Mouse (Mus musculus) cerebellum, postnatal 36 days (tissue): Measurements from ENCODE around the gene Zfp704.
"Not testable (repeated sequence)": the region's sequence is repeated elsewhere in the genome, so short reads cannot be mapped to it uniquely, and the experiment has no call there.

ENCODE experiments used
- DNase-seq, 2 experiments: peaks; one replicate each; pipeline ENCODE4 v3.0.0; 2021 to 2022; ENCODE audit warnings: mixed read lengths in 2 of 2

Zfp704 gene

GRCm38 (mm10) chr3:9594457-9594856 lies 15.4 kb downstream of the Zfp704 start:
- no peak for DNase-seq

DNA sequence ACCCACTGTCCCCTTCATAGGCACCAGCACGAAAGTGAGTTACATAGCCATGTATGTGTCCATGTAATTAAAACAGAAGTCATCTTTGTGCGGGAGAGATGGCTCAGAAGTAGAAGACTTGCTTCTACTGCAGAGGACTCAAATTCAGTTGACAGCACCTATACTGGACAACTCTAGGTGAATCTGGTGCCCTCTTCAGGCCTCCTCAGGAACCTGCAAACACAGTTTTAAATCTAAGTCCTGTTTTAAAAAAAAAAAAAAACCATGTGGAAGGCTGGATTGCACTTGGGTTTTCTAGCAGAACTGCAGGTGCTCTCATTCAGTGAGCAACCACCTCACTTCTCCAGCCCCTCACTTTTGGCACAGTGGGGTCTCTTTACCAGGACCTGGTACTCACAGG lies 16.1 kb downstream of the Zfp704 start:
- DNase-seq = peak; percentile 47 to 48

DNA sequence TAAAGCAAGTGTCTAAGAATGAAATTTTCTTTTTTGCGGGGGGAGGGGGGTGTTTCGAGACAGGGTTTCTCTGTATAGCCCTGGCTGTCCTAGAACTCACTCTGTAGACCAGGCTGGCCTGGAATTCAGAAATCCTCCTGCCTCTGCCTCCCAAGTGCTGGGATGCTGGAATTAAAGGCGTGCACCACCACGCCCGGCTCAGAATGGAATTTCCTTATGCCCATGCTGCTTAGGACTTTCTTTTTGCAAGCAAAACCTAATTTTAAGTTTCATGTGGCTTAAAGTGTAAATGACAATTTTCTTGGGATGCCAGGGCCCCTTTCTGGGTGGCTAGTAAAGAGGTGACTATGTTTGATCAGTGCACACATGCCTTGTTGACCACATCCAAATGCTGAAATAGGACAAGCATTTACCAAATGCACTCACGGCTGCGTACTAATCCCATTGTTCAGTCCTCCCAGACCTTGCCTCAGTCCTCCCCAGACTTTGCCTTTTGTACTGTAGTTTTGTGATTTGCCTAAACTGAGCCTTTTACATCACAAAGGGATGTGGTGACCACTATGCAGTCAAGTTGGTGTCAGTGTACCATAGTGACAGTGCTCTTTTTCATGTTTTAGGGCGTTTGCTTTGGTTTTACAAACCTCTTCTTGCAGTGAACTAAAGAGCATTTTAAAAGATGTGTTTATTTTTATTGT lies 18.3 kb downstream of the Zfp704 start:
- DNase-seq = no peak

GRCm38 (mm10) chr3:9588635-9589034 lies 21.2 kb downstream of the Zfp704 start:
- no peak for DNase-seq

GRCm38 (mm10) chr3:9587304-9587703 lies 22.6 kb downstream of the Zfp704 start:
- DNase-seq = no peak

- no peak for DNase-seq
These were observed 26.4 kb downstream of the Zfp704 start for GRCm38 (mm10) chr3:9583516-9583915.

- no peak for DNase-seq
These were observed 28.7 kb downstream of the Zfp704 start for GRCm38 (mm10) chr3:9580952-9581798.

- DNase-seq = no peak
These were observed 29.8 kb downstream of the Zfp704 start for GRCm38 (mm10) chr3:9580102-9580501.

DNA sequence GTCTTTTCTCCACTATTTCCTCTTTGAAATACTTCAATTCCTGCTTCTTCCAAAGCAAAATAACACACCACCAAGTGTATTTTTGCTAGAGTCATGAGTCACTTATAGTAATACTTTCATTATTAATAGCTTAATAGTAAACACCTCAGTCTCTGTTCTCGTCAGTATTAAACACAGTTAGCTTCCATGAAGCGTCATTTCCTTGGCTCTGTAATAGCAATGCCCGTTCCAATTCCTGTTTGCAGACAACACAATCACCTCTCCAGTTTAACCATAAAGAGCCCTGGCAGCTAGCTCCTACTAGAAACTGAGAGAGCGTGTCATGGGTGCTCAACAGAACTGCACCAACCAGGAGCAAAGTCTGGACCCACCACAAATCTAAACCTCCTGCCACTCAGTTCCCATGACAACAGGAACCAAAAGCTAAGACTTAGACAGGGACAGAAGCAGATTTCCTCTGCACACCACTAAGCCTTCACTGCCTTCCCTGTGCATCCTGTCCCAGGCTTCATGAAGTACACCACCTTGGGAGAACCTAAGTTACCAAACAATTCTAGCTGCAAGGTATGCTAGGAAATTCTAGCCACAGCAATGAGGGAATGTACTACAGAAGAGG lies 30.7 kb downstream of the Zfp704 start:
- DNase-seq = no peak

DNA sequence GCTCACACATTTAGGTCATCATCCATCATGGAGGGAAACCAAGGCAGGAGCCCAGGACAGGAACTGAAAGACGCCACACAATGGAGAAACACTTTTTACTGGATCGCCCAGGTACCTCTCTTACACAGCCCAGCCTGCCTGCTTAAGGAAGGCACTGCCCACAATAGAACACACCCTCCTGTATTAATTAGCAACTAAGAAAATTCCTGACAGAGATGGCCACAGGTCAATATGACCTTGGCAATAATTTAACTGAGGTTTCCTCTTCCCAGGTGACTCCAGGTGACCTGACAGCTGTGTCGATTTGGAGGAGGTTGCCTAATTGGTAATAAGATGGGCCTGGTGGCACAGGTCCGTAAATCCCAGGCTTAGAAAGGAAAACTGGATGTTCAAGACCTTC lies 33.0 kb downstream of the Zfp704 start:
- no peak for DNase-seq

GRCm38 (mm10) chr3:9574305-9574704 lies 35.6 kb downstream of the Zfp704 start:
- DNase-seq = no peak

- no peak for DNase-seq
These were observed 36.3 kb downstream of the Zfp704 start for GRCm38 (mm10) chr3:9573581-9573980.

DNA sequence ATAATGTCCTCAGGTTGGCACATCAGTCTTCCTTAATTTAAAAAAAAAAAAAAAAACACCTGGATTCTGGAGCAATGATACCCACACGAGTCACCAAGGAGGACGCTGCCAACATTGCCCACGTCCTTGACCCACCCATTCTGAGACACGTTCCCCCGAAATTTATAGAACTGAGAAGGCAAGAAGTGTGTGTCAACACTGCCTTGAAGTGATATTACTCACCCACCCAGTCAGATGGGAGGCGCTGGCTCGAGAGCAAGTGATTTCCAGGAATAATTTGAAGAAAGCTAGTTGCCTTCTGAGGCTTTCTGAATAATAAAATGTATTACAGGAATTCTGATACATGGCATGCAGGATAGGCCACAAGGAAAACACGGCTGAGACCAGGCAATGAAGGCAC lies 37.6 kb downstream of the Zfp704 start:
- no peak for DNase-seq

DNA sequence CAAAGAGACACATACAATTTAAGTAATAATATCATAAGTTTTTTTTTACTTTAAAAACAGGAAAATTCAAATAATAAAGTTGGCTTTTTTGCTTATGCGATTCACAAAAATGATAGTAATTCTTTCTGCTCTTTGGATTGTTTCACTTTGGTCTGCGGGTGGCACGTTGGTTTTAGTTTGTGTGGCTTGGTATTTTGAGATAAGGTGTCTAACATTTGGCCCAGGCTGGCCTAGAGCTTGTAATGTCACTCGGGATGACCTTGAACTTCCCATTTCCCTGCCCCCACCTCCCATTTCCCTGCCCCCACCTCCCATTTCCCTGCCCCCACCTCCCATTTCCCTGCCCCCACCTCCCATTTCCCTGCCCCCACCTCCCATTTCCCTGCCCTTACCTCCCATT lies 39.1 kb downstream of the Zfp704 start:
- no peak for DNase-seq

- DNase-seq = not testable (repeated sequence)
These were observed 40.2 kb downstream of the Zfp704 start for GRCm38 (mm10) chr3:9569706-9570105.

DNA sequence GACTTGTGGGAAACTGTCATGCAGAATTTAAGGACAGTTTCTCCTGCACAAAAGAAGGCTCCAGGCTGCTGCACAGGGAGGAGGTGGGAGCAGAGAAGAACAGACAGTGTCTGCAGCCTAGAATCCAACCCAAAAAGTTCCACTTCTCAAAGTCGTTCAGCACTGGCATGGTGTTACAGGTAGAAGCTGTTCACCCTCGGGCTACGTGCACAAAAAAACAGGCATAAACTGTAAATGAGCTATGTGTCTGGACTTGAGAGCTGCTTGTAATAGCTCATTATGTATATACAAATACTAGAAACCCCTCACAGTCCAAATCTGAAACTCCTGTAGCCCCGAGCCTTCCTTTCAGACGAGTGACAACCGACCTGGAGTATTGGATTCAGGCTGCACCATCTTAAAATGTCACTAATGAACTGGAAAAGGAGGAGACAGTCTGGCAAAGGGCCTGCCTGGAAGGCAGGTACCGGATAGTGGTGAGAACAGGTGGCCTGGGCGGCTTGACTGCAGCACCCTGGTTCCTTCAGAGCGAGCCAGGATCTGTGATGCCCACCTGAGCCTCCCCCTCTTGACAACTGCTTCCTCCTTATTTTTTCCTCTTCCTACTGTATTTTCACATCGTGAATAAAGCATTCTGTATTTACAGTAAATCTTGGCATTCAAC lies 41.2 kb downstream of the Zfp704 start:
- peak; percentile 32 to 38 for DNase-seq

- DNase-seq = no peak
These were observed 41.9 kb downstream of the Zfp704 start for GRCm38 (mm10) chr3:9567948-9568347.

- no peak for DNase-seq
These were observed 43.1 kb downstream of the Zfp704 start for GRCm38 (mm10) chr3:9566831-9567230.

- DNase-seq = no peak
These were observed 46.3 kb downstream of the Zfp704 start for GRCm38 (mm10) chr3:9563562-9563961.

DNA sequence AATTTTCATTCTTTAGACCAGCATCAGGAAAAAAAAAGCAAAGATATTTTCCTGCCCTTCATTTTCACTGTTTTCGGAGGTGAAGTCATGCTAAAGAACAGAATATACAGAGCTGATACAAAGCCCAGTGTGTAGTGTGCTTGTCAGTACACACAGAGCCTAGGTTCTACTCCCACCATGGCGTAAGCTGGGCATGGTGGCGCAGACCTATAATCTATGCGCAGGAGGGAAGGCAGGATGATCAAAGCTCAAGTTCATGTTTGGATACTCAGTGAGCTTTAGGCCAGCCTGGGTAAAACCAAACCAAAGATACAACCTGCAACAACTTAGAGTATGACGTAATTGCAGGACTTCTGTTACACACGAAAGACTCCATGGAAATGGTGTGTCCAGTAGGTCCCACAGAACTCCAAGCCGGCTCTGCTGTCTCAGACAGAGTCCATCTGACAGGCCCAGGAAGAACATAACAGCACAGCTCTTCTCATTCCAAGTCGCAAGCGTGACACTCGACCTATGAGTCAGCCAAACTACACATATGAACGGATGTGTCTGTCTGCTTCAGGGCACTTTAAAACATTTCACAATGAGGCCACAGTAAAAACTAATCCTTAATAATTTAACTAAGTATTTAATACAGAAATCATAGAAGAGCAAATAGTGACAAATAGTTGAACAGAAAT lies 47.1 kb downstream of the Zfp704 start:
- no peak for DNase-seq

- no peak for DNase-seq
These were observed 51.9 kb downstream of the Zfp704 start for GRCm38 (mm10) chr3:9557778-9558560.

GRCm38 (mm10) chr3:9556137-9556536 lies 53.7 kb downstream of the Zfp704 start:
- no peak for DNase-seq
